Mouse (Mus musculus) induced T-regulatory cell, adult 2 months (primary cell): ENCODE measurements around the gene Slc4a10.
A peak's percentile ranks its signal among the peaks of the same experiment; 100 is the strongest.

Source experiments
- DNase-seq: peaks from one replicate; pipeline ENCODE4 v3.0.0-alpha.2; 2012; ENCODE audit warnings: low read depth

Slc4a10 gene

GRCm38 (mm10) chr2:62352035-62352434 lies 305.8 kb downstream of the Slc4a10 start:
- peak; percentile 67 for DNase-seq

GRCm38 (mm10) chr2:62355766-62356165 lies 309.5 kb downstream of the Slc4a10 start:
- DNase-seq: no peak

DNA sequence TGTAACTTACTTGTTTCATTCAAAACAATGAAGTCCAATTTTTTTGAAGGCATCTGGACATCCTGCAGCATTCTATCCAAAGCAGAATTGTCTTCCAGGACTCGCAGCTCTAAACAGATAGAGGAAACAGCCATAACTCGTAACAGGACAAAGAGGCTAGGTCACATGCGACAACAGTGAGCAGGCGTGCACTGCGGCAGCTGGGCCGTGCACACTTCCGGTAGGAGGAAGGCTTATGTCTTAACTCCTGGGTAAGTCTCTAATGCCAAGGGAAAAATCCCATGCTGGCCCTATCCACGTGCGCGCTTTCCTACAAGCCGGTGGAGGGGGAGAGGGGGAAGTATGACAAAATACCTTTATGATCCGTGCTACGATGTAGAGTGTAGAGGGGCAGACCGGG lies 310.3 kb downstream of the Slc4a10 start:
- no peak for DNase-seq

DNA sequence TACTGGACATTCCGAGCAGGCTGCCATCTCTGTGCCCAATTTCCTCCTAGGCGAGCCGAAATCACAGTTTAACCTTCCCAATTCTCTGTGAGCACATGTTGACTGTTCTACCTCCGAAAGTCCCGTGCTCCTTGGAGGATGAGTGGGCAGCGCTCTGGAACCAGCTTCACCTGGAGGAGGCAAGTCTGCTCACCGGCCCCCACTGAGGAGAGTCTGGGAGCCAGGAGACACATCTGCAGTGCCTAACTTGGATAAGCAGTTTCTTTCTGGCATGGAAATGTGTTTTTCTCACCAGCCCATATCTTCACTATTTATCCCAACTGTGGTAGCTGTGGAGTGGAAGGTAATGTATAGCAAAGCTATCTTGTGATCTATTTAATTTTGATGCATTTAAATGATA lies 311.0 kb downstream of the Slc4a10 start:
- DNase-seq: no peak

DNA sequence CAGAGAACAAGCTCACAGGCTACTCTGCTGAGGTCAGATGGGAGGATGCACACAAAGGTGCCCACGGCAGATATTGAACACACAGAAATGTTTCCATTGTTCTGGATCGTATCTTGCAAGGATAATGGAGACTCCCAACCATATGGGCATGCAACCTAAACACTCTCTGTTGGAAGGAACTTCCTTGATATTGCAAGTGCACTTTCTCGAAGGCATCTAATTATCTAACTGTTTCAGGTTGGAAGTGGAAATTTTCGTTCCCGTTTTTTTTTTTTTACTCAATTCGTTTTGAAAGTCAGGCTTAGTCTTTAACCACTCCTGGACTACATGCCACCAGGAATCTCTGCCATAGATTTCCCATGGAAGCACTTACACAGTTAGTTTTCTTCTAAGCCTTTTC lies 314.6 kb downstream of the Slc4a10 start:
- no peak for DNase-seq

DNA sequence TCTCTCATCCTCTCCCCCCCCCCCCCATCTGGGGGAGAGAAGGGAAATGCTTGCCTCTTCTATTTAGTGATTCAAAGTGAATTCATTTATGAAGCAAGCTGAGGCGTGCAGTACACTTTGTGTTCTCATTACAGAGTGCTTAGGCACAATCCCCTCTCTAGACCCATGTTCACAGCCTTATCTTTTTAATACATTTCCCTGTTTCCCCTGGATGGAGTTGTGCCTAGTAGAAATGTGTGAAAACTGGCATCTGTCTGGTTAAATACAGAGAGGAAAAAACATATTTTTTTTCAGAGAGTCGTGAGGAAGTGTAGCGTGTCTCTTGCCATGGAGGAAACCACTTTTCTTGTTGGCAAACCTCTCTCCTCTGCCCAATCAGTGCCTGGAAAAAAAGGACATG lies 315.3 kb downstream of the Slc4a10 start:
- DNase-seq: no peak

- no peak for DNase-seq
Observed at GRCm38 (mm10) chr2:62362211-62362610, 315.9 kb downstream of the Slc4a10 start.

DNA sequence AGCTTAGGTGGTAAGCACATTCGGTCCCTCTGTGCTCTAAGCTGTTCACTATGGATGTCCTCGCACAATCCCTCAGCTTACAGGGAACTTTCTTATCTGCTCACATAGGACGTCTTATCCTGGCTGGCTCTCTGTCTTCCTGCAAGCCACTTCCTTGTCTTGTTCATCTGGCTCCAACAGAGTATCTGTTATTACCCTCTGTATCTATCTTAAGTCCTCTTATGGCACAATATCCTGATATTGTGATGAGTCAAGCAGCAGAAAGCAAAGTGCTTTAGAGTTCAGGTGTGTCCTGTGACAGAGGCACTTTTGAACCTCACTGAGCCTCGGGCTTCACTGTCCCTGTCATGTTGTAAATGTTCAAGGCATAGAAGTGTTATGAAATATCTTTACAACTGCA lies 317.3 kb downstream of the Slc4a10 start:
- DNase-seq: no peak

- no peak for DNase-seq
Observed at GRCm38 (mm10) chr2:62368349-62369053, 322.2 kb downstream of the Slc4a10 start.

DNA sequence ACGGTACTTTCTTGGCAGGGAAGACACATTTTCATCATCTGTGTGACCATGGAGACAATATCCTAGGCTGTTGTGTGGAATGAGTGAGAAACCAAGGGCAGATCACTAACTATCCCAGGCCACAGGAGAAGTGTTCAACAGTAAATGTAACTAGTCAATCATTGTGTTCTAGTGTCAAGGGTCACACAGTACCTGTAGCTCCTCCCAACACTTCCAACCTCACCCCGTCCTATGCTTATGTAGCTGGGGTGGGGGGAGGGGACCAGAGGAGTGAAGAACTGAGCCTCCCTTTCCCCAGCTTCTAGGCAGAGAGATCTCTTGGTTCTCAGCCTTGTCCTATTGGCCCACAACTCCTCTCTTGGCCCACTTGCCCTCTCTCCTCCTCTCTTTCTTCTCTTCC lies 323.8 kb downstream of the Slc4a10 start:
- no peak for DNase-seq

DNA sequence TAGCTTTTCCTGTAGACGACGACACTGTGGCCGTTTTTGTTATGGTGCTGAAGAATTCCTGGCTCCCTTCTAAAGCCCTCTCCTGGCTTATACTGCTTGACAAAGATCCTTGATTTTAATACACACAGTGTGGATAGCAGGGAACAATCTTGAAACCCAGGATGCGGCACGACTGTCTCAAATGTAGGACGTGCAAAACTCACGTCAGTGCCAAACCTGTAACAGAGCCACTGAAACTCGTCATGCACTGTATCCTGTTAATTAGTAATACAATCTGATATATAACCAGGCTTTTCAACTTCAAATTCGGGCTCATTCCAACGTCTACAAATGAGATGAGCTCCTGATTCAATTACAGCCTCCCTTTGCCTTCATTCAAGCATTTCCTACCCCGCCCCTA lies 327.4 kb downstream of the Slc4a10 start:
- no peak for DNase-seq
